Mouse (Mus musculus) left cerebral cortex, postnatal 4 days (tissue): ENCODE results near the gene Agfg2. TPM values are rescaled to one million over a fixed set of nuclear protein-coding genes. Genes with fewer than 3 reads are reported as not detected.
"Not testable (repeated sequence)": the region's sequence is repeated elsewhere in the genome, so short reads cannot be mapped to it uniquely, and the experiment has no call there.

Experiments used
- DNase-seq: peaks from one replicate; pipeline ENCODE4 v3.0.0-alpha.2; 2022
- intact Hi-C: fragments of 180-260 bp; cut with DNase I; formaldehyde crosslinking; loops from one replicate; pipeline ENCODE4 v1.15.1; 2025
- total RNA-seq, 2 experiments: library from RNA; stranded (reverse); gene quantifications; 2 replicates each; pipeline ENCODE4 v1.2.3; 2021

The Agfg2 gene
- 10 to 100 TPM; 23.9 to 24.7 TPM for total RNA-seq

GRCm38 (mm10) chr5:137684294-137685123, at the start of gene Agfg2:
Gene Agfg2 (minus strand): TSS chr5:137684726.
- DNase-seq = peak; percentile 100
- intact Hi-C loops = no loop called here

DNA sequence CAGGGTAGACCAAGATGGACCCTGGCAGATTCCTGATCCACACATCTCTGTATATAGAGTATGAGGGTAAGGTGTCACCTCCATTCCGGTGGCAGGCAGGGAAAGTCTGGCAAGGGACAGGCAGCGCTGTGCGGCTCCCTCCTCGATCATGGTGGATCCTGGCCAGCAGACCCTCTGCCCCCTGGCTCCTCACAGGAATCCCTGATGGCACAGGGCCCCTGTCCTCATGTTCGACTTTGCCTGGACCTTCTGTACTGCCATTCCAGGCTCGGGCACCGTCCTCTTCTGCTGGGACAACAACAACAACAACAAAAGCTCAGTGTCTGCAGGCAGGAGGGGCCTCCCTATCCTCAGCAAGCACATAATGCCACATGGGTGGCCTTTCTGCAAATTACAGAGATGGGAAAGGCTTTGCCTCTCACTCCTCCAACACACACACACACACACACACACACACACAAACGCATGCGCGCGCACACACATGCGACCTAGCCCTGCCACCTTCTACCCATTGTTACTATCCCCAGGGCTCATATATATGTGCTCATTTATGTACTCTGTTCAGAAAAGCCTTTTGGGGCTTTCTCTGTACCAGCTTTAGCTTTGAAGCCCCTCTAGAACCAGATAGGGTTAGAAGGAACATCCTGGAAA, 49.2 kb upstream of the Agfg2 start:
- intact Hi-C loops = no loop called here
- no peak for DNase-seq

DNA sequence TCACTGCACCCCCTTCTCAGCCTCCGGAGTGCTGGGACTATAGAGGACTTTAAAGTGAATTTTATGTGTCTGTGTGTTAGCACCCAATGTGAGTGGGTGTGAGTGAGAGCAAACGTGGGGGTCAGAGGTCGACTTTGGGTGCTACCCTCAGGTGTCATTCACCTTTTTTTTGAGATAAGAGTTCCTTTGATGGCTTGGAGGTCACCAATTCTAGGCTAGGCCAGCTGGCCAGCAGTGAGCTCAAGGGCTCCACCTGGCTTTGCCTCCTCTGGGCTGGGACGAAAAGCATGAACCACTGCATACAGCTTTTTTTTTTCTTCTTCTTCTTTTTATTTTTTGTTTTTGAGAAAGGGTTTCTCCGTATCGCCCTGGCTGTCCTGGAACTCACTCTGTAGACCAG, 42.2 kb upstream of the Agfg2 start:
- intact Hi-C loops = no loop called here
- no peak for DNase-seq

- no peak for DNase-seq
- intact Hi-C loops = no loop called here
Observed at GRCm38 (mm10) chr5:137723840-137724239, 39.3 kb upstream of the Agfg2 start.

DNA sequence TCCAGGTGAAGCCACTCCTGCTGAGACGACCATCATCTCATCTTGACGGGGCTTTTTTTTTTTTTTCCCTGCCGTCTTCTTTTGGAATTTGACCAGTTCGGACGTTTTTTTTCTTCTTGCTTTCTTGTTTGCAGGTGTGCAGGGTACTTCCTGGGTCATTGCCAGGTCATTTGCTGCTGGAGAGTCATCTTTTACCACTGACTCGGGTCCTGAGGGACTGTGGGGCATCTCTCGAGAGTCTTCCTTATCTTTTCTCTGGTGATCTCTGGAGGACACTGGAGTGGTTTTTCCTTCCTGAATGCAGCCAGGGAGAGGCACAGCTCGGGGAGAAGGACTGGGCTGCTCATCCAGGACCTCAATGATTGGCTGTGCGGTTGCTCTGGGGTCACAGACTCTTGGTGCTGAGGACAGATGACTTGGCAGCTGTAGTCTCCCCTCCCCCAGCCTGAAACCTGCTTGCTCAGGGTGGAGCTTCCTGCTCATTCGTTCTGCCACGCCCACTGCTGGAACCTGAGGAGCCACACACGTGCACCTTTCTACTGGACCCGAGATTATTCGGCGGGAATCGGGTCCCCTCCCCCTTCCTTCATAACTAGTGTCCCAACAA, 36.1 kb upstream of the Agfg2 start:
- intact Hi-C loops, DNase-seq: not testable (repeated sequence)

DNA sequence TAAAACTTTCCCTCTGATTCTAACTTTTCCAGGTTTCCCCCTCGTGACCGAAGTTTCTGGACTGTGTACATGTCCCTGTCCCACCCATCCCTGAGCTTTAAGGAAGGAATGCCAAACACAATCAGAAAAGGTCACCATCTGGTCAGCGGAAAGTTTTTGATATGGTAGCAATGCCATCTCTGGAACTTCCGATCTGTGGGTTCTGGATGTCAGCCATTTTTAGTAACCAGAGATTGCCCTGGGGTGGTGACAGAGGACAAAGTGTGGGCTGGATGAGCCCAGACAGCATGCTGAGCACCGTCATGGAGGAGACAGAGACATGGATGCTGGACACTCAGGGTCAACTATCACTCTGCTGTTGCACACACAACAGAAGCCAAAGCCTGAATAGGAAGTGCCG, 34.6 kb upstream of the Agfg2 start:
- no peak for DNase-seq
- intact Hi-C loops = no loop called here

- no peak for DNase-seq
- intact Hi-C loops = no loop called here
Observed at GRCm38 (mm10) chr5:137718020-137718790, 33.7 kb upstream of the Agfg2 start.

GRCm38 (mm10) chr5:137715685-137716084, 31.2 kb upstream of the Agfg2 start:
- intact Hi-C loops = no loop called here

DNA sequence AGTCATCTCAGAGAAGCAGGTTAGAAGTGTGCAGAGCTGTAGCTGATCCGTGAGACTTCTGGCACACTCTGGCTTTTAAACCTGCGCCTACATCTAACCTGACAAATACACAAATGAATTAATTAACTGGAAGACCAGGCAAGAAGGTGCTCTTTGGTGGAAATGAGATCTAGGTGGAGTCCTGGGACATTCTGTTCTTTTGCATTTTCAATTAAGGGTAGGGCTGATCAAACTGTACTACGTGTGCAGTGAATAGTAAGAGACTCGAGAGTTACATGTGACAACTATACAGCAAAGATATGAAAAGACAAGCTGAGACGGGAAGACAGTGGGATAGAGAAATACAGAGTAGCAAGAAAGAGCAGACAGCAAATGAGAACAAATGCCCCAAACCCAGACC, 28.9 kb upstream of the Agfg2 start:
- intact Hi-C loops = no loop called here
- no peak for DNase-seq

More at GRCm38 (mm10) chr5:137715685-137716084, 31.2 kb upstream of the Agfg2 start:
- no peak for DNase-seq

DNA sequence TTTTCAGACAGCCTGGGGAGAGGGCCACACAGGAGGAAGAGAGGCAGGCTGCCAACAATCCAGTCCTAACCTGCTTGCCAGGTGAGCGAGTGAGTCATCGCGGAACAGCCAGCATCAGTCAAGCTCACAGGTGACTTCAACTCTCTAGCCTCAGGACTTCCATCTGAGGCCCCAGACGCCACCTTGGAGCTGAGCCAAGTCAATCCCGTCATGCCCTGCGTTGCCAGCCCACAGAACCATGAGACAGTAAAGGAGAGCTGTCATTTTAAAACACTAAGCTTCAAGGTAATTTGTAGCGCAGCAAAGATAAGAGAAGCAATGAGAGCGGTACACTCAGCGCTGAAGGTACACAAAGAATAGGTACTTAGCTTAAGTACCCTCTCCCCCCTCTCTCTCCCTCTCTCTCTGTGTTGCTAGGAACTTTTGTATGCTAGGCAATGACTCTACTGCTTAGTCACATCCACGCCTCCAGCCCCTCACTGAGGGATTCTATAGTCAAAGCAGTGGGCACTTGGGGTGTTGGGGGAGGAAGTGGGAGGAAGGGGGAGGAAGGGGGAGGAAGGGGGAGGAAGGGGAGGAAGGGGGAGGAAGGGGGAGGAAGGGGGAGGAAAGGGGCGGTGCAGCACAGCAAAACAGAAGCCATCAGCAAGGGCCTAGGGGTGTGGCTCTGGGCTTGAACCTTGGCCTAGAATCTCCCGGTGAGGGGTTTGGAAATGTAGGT, 22.5 kb upstream of the Agfg2 start:
- DNase-seq = peak; percentile 78
- intact Hi-C loops = no loop called here

- no peak for DNase-seq
- intact Hi-C loops = no loop called here
Observed at GRCm38 (mm10) chr5:137705242-137705641, 20.7 kb upstream of the Agfg2 start.

DNA sequence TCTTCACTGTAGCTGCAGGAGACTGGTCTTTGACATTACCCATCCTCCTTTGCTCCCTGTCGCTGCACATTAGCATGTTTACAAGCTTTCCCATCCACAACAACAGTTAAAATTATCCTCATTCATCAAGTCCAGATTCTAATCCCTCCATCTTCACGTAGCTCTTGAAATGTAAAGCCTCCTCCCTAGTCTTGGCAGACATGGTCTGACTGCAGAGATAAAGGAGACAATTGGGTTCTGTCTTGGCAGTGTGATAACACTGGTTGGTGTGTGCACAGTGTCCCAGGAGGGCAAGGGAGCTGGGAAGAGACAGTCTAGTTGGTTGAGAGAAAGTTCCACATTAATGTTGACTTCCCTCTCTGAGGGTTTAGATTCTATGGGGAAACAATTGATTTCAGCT, 15.3 kb upstream of the Agfg2 start:
- intact Hi-C loops = no loop called here
- no peak for DNase-seq

- intact Hi-C loops = no loop called here
- DNase-seq = no peak
Observed at GRCm38 (mm10) chr5:137699080-137699479, 14.6 kb upstream of the Agfg2 start.

DNA sequence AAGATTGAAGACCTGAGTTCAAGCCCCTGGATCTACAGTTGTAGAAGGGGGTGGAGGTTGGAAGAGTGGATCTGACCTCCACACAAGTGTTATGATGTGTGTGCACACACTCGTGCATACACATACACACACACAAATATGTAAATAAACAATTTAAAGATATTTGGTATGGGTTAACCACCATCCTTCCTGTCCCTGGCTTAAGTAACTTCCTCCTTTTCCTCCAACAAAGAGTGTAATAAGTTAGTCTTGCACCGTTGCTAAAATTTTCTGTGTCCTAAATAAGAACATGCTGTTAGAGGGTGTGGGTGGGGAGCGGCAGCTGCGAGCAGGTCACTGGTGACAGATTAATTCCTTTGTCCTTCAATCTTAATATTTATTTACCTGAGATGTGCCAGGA, 11.4 kb upstream of the Agfg2 start:
- intact Hi-C loops = no loop called here

GRCm38 (mm10) chr5:137694796-137695195, 10.3 kb upstream of the Agfg2 start:
- intact Hi-C loops = no loop called here
- DNase-seq = no peak

More for the DNA sequence above, 11.4 kb upstream of the Agfg2 start:
- DNase-seq = no peak

DNA sequence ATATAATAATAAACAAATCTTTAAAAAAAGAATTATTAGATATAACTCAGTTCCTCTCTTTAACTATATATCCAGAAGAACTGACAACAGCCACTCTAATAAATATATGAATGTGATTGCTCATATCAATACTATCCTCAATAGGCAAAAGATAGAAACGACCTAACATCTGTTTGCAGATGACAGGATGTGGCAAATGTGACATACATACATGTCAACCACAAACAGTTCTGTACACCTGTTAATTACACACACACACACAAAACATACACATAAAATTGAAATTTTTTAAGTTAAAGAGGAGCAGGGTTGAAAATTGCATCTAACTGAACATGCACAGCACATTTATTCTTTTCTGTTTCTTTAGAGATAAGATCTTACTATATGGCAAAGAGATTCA, 7.4 kb upstream of the Agfg2 start:
- intact Hi-C loops = no loop called here
- DNase-seq = no peak

DNA sequence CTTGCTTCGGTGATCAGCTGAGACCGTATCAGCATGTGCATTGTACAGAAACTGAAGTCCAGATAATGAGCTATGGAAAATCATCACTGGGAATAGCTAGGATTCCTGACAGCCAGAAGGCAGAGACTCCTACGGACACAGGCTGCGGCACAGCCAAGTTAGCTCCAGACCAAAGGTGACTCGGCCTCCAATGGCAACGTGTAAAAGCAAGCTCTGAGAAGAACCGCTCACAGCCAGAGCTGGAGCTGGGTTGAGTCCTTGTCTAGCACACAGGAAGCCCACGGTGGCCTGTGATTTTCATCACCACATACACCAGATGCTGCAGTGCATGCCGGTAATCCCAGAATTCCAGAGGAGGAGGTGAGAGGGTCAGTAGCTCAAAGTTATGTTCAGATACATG, 6.0 kb upstream of the Agfg2 start:
- no peak for DNase-seq
- intact Hi-C loops = no loop called here

DNA sequence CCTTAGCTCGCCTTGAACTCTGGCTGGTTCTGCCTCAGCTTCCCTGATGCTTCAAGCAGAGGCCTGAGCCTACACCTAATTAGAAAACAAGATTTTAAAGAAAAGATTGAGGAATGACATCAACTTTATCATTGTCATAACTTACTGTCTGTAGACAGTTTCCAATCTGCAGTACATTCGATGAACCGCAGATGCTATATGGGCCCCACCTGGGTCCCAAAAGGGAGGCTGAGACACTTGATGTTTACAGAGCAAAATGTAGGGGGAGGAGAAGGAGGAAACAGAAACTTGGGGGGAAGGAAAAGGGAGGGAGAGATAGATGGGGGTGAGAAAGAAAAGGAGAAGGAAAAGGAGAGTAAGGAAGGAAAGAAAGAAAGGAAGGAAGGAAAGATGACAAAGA, 5.4 kb upstream of the Agfg2 start:
- DNase-seq = no peak
- intact Hi-C loops = no loop called here

DNA sequence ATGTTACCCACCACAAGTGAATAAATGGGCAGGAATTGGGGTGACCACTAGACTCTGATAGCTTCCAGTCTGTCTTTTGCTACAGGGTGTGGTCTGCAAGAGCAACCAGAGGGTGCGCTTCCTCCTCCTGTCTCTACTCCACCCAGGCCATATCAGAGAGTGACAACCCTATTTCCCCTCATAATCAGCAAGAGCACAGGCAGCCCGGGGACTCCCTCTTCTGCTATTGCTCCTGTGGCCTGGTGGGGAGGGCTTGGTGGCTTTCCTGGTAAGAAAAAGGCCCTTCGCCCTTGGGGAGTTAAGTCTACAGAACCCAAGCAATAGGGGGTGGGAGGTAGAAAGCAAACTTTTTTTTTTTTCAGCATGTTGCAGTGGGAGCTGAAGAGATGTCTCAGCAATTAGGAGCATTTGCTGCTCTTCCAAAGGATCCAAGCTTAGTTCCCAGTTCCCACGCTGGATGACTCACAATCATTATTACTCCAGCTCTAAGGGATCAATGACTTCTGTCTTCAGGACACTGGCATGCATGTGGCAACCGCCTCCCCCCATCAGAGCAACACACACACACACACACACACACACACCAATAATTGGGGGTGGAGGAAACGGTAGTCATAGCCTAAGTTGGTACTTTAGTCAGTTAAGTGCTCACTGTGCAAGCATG, 1.7 kb upstream of the Agfg2 start:
- DNase-seq = no peak
- intact Hi-C loops = no loop called here

DNA sequence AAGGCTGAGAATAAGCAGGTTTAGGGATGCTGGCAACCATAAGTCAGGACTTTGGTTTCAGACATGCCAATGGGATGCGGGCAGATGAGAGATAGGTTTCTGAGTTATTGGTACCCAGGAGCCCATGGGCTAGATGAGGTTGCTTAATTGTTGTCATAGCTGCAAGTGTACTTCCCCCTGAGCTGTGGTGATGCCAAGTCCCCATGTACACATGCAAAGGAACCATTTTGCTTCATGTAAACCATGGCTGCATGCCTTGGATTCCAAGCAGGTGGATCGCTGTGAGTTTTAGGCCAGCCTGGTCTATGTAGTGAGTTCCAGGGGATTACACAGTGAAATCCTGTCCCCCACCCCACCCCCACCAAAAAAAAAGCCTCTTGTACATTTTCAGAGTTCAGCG, 1.1 kb upstream of the Agfg2 start:
- intact Hi-C loops = no loop called here
- no peak for DNase-seq
